Mouse (Mus musculus) hindbrain, embryonic 11.5 days (tissue): ENCODE measurements around the gene Glcci1. TPM values are rescaled to one million over a fixed set of nuclear protein-coding genes. Genes with fewer than 3 reads are reported as not detected.

Experiments used
- ATAC-seq: fragments of 200-750 bp; cut with Nextera tagmentation; 2 replicates; pipeline ENCODE4 v1.8.0; 2017; ENCODE audit warnings: mild to moderate bottlenecking, moderate TSS enrichment, moderate library complexity; ENCODE audit not compliant: low FRiP score
- DNase-seq: peaks from one replicate; pipeline ENCODE4 v3.0.0-alpha.2; 2015; ENCODE audit warnings: low spot score
- H3K27ac ChIP-seq: fragments of 300-500 bp; sonication (generic); 2 replicates; pipeline ENCODE4 v1.5.1; 2014; ENCODE audit warnings: mild to moderate bottlenecking, low read depth, low read length
- H3K27me3 ChIP-seq: fragments of 300-500 bp; sonication (generic); 2 replicates; pipeline ENCODE4 v1.6.1; 2014; ENCODE audit warnings: mild to moderate bottlenecking, low read length, moderate library complexity, mixed read lengths; ENCODE audit not compliant: control insufficient read depth, insufficient read depth
- H3K36me3 ChIP-seq: fragments of 300-500 bp; sonication (generic); 2 replicates; pipeline ENCODE4 v1.6.1; 2014; ENCODE audit warnings: mild to moderate bottlenecking, low read length, moderate library complexity, mixed read lengths; ENCODE audit not compliant: control insufficient read depth, insufficient read depth
- H3K4me1 ChIP-seq: fragments of 300-500 bp; sonication (generic); replicated peaks from 2 replicates; pipeline ENCODE4 v1.6.1; 2014; ENCODE audit warnings: low read length, mixed read lengths; ENCODE audit not compliant: control insufficient read depth, insufficient read depth
- H3K4me2 ChIP-seq: fragments of 300-500 bp; sonication (generic); replicated peaks from 2 replicates; pipeline ENCODE4 v1.6.1; 2014; ENCODE audit warnings: mild to moderate bottlenecking, low read depth, low read length
- H3K4me3 ChIP-seq: fragments of 300-500 bp; sonication (generic); 2 replicates; pipeline ENCODE4 v1.5.1; 2014; ENCODE audit warnings: low read depth, low read length
- H3K9ac ChIP-seq: fragments of 300-500 bp; sonication (generic); 2 replicates; pipeline ENCODE4 v1.6.1; 2014; ENCODE audit warnings: low read depth, low read length
- H3K9me3 ChIP-seq: fragments of 300-500 bp; sonication (generic); 2 replicates; pipeline ENCODE4 v1.6.1; 2016; ENCODE audit warnings: low read length; ENCODE audit not compliant: control insufficient read depth
- WGBS: fragments of 180-500 bp; shearing (Covaris S2); extraction: QIAGEN DNeasy Blood & Tissue Kit; methylation state at CpG from one replicate; pipeline ENCODE4 v1.1.7; 2014; 5-methylcytosine and 5-hydroxymethylcytosine counted together
- polyA plus RNA-seq: library from polyadenylated mRNA; unstranded; fragments of >200 nt; fragmentation: Nextera tagmentation; extraction: Ambion mirVana; gene quantifications from 2 replicates; pipeline ENCODE4 v1.2.1, GENCODE M21; 2014

Gene Glcci1
- polyA plus RNA-seq, 1 experiment from 2014 or later, result 15.1 TPM

GRCm38 (mm10) chr6:8504521-8505228, 4.7 kb upstream of the Glcci1 start:
- no peak for ATAC-seq

GRCm38 (mm10) chr6:8506631-8507030, 2.8 kb upstream of the Glcci1 start:
- ATAC-seq, result no peak
- no peak overlapping the region for H3K9ac ChIP-seq

More at GRCm38 (mm10) chr6:8504521-8505228, 4.7 kb upstream of the Glcci1 start:
- DNase-seq, result no peak
- Histone ChIP-seq H3K4me2 (no peak overlapping the region), H3K27ac (no peak overlapping the region), H3K4me1 (no peaks in the 10 kb centered on the region), H3K9me3 (no peaks in the 10 kb centered on the region), H3K27me3 (no peaks in the 10 kb centered on the region), H3K36me3 (no peaks in the 10 kb centered on the region), H3K4me3 (no peak overlapping the region), H3K9ac (no peak overlapping the region)
- 89% methylated on average over 6 of the region's 6 CpGs for WGBS

DNA sequence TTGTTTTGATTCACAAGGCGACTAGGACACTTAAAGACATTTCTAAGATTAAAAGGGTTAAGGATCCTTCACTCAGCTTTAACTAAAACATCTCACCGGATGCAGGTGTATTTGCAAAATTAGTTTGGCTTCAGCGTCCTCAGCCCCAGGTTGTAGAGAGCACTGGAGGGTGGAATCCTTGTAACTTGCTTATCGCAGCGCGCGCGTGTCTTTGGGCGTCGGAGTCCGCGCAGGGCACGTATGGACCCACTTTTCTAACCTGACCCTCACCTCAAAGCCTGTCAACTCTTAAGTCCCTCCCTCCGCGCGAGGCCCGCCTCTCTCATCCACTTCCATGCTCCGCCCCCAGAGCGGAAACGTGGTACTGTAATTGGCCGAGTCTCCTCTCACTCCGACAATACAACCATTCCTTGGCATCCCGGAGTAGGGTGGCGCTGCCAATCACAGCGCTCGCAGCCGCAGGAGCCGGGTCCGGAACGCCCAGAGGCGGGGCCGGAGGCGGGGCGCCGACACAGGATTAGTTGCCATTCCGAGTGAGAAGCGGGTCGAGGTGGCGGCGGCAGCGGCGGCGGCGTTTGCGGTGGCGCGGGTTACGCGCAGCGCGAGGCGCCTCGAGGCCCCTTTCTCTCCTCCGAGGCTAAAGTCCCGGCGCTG, 390 bp upstream of the Glcci1 start:
- Histone ChIP-seq H3K4me1 (no peaks in the 10 kb centered on the region), H3K9me3 (no peaks in the 10 kb centered on the region), H3K27ac (peak overlapping the region; percentile 99), H3K9ac (peak overlapping the region; percentile 93), H3K27me3 (no peaks in the 10 kb centered on the region), H3K4me2 (peak overlapping the region; percentile 72), H3K4me3 (peak overlapping the region; percentile 84), H3K36me3 (no peaks in the 10 kb centered on the region)
- ATAC-seq, result peak; percentile 98
- DNase-seq, result peak; percentile 98
- under 1% methylated on average over 40 of the region's 56 CpGs for WGBS

More at GRCm38 (mm10) chr6:8506631-8507030, 2.8 kb upstream of the Glcci1 start:
- no peaks in the 10 kb centered on the region for H3K27me3 ChIP-seq
- no peak for DNase-seq
- H3K4me2 ChIP-seq, result no peak overlapping the region
- no peak overlapping the region for H3K4me3 ChIP-seq
- H3K9me3 ChIP-seq, result no peaks in the 10 kb centered on the region
- H3K4me1 ChIP-seq, result no peaks in the 10 kb centered on the region
- no peaks in the 10 kb centered on the region for H3K36me3 ChIP-seq
- no peak overlapping the region for H3K27ac ChIP-seq

- no peaks in the 10 kb centered on the region for H3K27me3 ChIP-seq
- peak overlapping the region; percentile 99 for H3K27ac ChIP-seq
- no peaks in the 10 kb centered on the region for H3K4me1 ChIP-seq
- DNase-seq, result peak; percentile 62
- H3K4me2 ChIP-seq, result peak overlapping the region; percentile 72
- no peak for ATAC-seq
- peak overlapping the region; percentile 84 for H3K4me3 ChIP-seq
- no peaks in the 10 kb centered on the region for H3K36me3 ChIP-seq
- H3K9ac ChIP-seq, result peak overlapping the region; percentile 93
- WGBS, result under 1% methylated on average over 37 of the region's 73 CpGs
- no peaks in the 10 kb centered on the region for H3K9me3 ChIP-seq
Measured at GRCm38 (mm10) chr6:8509961-8510863, 812 bp downstream of the Glcci1 start.

DNA sequence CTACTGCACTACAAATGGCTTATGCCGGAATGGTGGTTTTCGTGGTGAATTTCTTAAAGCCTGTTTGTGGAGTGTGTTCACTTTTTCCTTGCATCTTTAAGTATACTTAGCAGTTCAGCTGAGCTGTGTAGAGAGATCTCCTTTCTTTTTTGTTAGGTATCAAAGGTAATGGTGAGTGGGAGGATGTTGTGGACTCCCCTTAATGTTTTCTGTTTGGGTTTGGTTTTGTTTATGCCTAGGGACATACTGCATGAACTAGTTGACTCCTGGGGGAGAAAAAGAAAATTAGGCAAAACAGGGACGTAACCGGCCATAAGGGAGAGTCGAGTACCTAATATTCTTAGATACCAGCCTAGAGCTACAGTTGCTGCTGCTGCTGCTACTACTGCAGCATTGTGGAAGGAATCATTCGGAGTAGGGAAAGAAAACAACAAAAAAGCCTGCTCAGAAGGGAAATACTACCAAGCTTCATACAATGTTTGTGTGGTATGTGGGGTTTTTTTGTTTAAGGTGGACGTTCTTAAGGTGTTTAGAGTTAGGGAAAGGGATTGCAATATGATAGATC, 1.5 kb downstream of the Glcci1 start:
- no peak for DNase-seq
- H3K4me2 ChIP-seq, result peak overlapping the region; percentile 72
- H3K9ac ChIP-seq, result peak overlapping the region; percentile 93
- H3K4me1 ChIP-seq, result no peaks in the 10 kb centered on the region
- H3K27ac ChIP-seq, result no peak overlapping the region
- no peak for ATAC-seq
- H3K27me3 ChIP-seq, result no peaks in the 10 kb centered on the region
- no peaks in the 10 kb centered on the region for H3K9me3 ChIP-seq
- WGBS, result 10% methylated on average over 7 of the region's 7 CpGs
- H3K36me3 ChIP-seq, result no peaks in the 10 kb centered on the region
- peak overlapping the region; percentile 84 for H3K4me3 ChIP-seq

DNA sequence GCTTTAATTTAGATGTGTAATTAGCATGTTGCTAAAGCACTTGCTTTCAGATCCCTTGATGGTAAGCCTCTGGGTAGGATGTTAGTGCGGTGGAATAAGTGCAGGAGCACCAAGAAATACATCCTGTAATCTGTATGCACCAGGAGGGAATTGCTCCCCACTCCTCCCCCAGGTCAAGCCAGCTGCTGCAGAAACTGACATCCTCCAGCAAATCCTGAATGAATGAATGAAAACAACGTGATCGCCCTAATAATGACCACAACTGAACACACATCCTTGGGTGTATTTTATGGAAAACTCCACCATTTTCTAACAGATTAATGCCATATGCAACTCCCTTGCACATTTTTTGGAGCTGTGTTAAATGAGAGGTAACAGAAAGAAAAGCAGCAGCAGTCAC, 2.0 kb downstream of the Glcci1 start:
- H3K36me3 ChIP-seq, result no peaks in the 10 kb centered on the region
- H3K4me2 ChIP-seq, result peak overlapping the region; percentile 72
- ATAC-seq, result no peak
- H3K27me3 ChIP-seq, result no peaks in the 10 kb centered on the region
- peak overlapping the region; percentile 93 for H3K9ac ChIP-seq
- no peaks in the 10 kb centered on the region for H3K9me3 ChIP-seq
- peak; percentile 34 for DNase-seq
- H3K4me1 ChIP-seq, result no peaks in the 10 kb centered on the region
- no peak overlapping the region for H3K27ac ChIP-seq
- peak overlapping the region; percentile 84 for H3K4me3 ChIP-seq
- 13% methylated on average over 3 of the region's 3 CpGs for WGBS

DNA sequence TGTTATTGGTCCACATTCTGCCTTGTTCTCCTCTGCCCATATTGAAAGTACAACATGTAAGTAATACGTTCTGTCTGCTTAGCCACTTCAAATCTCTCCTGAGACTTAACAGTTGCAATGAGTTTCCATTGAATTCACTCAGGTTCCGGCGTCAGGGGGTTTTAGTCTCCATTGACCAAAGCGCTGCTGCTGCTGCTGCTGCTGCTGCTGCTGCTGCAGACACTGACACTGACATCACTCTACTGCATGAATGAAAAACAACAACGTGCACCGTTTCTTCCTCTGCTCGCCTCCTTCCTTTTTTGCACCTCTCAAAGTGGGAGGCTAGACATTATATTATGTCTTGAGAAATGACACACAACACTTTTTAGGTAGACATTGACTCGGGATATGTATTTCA, 3.0 kb downstream of the Glcci1 start:
- peak; percentile 48 for DNase-seq
- H3K9ac ChIP-seq, result peak overlapping the region; percentile 40
- peak overlapping the region; percentile 84 for H3K4me3 ChIP-seq
- WGBS, result 20% methylated on average over 8 of the region's 8 CpGs
- H3K9me3 ChIP-seq, result no peaks in the 10 kb centered on the region
- H3K4me2 ChIP-seq, result peak overlapping the region; percentile 72
- no peaks in the 10 kb centered on the region for H3K36me3 ChIP-seq
- no peak overlapping the region for H3K27ac ChIP-seq
- H3K4me1 ChIP-seq, result no peaks in the 10 kb centered on the region
- ATAC-seq, result no peak
- no peaks in the 10 kb centered on the region for H3K27me3 ChIP-seq

DNA sequence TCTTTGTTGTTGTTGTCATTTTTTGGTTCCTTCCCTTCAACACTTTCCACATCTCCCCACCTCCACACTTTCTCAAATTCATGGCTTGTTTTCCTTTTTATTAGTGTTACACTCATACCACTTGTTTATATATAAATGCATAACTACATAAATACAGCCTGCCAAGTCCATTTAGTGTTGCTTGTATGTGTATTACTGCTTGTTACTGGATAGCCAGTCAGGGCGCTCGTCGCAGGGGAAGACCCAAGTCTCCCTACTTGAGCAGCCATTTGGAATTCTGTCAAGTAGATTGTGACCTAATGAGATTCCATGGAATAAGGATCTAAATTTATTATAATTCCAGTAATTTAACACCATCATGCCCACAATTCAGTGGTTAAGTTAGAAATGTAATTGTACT, 10.3 kb downstream of the Glcci1 start:
- H3K27ac ChIP-seq, result no peak overlapping the region
- 92% methylated on average over 3 of the region's 3 CpGs for WGBS
- H3K4me3 ChIP-seq, result no peak overlapping the region
- H3K36me3 ChIP-seq, result no peaks in the 10 kb centered on the region
- DNase-seq (no peak), ATAC-seq (no peak)
- no peaks in the 10 kb centered on the region for H3K9me3 ChIP-seq
- no peaks in the 10 kb centered on the region for H3K4me1 ChIP-seq
- H3K9ac ChIP-seq, result no peak overlapping the region
- no peak overlapping the region for H3K4me2 ChIP-seq
- H3K27me3 ChIP-seq, result no peaks in the 10 kb centered on the region
